Mouse (Mus musculus) layer of hippocampus, adult 11-12 months (tissue): ENCODE data around the gene Chst15.

Source experiments
- DNase-seq: peaks from one replicate; pipeline ENCODE4 v3.0.0; 2022; ENCODE audit warnings: low spot score

Chst15 gene

GRCm38 (mm10) chr7:132223452-132224141 lies 93.4 kb downstream of the Chst15 start:
- no peak for DNase-seq

GRCm38 (mm10) chr7:132214031-132214430 lies 103.0 kb downstream of the Chst15 start:
- no peak for DNase-seq

- peak; percentile 78 for DNase-seq
Observed at GRCm38 (mm10) chr7:132213460-132213859, 103.6 kb downstream of the Chst15 start.

GRCm38 (mm10) chr7:132211920-132212701 lies 104.9 kb downstream of the Chst15 start:
- no peak for DNase-seq

- no peak for DNase-seq
Observed at GRCm38 (mm10) chr7:132210616-132211015, 106.4 kb downstream of the Chst15 start.

- DNase-seq = no peak
Observed at GRCm38 (mm10) chr7:132208946-132209651, 107.9 kb downstream of the Chst15 start.

GRCm38 (mm10) chr7:132204073-132204612 lies 112.9 kb downstream of the Chst15 start:
- no peak for DNase-seq

GRCm38 (mm10) chr7:132199686-132200085 lies 117.3 kb downstream of the Chst15 start:
- no peak for DNase-seq

- no peak for DNase-seq
Observed at GRCm38 (mm10) chr7:132198806-132199205, 118.2 kb downstream of the Chst15 start.

GRCm38 (mm10) chr7:132197817-132198475 lies 119.1 kb downstream of the Chst15 start:
- DNase-seq = no peak

GRCm38 (mm10) chr7:132196581-132196980 lies 120.4 kb downstream of the Chst15 start:
- no peak for DNase-seq

GRCm38 (mm10) chr7:132193606-132194005 lies 123.4 kb downstream of the Chst15 start:
- DNase-seq = no peak

- DNase-seq = no peak
Observed at GRCm38 (mm10) chr7:132187456-132187855, 129.6 kb downstream of the Chst15 start.
